Mouse (Mus musculus): ENCODE results near the gene Ccr2.
"Not testable (repeated sequence)": the region's sequence is repeated elsewhere in the genome, so short reads cannot be mapped to it uniquely, and the experiment has no call there.

Ccr2 gene

DNA sequence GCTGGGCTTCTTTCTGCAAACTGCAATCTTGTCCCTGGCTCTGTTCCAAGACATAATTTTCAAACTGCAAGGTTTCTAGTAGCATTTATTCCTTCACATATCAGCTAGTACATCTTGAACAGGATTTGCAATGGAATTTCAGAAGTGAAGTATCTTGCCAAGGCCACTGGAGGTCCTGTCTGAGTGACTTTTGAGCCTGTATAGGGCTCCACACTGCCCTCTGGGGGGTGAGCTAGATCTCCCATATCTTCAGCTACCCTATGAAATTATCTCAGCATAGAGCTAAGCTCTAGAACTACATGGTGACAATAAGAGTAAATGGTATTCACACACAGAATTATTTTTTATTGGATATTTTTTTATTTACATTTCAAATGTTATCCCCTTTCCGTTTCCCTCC is 16.7 kb downstream of the Ccr2 start:
- peak; percentile 24 for DNase-seq (ENCODE audit: low spot score)

DNA sequence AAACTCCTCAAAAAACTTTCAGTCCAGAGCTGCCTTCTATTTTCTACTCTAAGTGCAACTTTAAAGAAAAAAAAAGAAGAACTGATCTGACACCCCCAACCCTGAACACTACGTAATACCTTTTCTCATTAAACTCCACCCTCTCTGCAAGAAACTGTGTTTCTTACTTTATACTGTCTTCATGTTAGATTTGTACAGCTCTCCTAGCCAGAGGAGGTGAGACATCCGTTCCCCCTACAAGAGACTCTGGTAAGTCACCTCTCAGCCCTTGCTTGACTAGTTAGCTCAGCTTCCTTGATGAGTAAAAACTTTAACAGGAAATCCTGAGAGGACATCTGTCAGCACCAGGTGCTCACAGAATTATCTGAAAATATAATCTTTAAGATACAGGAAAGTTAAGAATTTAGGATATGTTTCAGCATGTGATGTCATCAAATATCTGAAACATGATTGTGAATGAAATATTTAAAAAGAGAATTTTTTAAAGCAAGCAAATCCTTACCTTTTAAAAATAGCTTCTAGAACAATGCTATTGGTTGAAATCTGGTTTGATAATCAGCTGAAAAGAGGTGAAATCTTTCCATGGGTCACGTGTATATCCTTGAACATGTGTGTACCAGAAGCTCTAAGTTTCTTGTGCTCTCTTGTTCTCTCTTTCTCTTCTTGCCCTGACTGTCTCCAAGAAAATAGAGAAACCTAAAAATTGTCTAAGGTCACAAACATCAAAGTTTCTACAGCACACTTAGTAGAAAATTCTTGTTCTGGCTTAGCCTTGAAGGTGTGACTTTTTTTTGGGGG is 19.8 kb downstream of the Ccr2 start, which contains the start of gene Ccr5:
Gene Ccr5, plus strand, starts transcription at position 157 of the 798 bp plus-strand sequence.
- DNase-seq (ENCODE audit: low spot score), result no peak

DNA sequence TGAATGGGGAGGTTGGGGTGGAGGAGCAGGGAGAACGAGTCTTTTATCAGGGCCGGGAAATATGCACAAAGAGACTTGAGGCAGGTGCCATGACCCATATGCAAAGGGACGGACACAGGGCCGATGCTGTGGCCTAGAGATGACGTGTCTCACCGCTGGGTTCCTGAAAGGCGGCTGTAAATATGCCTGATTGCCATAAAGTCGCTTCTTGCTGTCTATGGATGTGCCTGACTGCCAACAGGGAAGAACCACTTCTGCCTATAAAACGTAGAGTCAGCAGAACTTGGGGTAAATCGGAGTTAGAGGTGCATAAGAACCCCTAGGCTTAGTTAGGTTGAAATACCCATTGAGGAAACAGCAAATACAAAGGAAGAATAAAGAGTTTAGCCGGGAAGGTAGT is 23.8 kb downstream of the Ccr2 start:
- DNase-seq (ENCODE audit: low spot score), result no peak

DNA sequence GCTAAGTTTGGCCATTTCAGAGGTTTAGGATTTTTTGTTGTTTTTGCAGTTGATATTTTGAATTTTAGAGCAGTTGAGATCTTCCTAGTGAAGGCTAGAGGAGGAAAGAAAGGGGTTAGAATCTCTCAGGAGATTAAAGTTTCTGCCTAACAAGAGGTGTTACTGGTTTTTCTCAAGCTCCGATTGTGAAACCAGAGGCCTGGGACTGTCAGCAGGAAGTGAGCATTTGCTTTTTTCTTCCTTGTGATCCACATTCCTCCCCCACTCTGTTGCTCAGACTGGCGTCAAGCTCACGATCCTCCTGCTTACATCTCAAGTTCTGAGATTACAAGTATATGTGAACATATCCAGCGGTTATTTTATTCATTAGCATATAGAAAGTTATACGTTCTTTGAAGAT is 24.6 kb downstream of the Ccr2 start:
- DNase-seq (ENCODE audit: low spot score), result no peak

DNA sequence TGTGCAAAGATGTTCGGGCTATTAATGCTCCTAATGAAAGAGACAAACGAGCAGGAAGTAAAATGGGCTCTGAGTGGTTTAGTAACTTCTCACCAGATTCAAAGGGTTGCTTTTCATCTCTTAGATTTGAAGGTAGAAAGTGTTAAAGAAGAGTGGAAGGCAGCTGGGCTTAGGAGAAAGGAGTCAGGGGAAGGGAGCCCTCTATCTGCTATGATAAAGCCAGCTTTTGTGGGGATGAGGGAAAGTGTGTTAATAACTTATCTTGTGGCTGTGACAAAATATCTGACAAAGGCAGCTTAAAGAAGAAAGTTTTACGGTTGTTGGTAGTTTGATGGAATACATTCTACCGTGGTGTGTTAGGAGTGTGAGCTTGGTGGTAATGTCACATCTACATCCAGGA is 25.7 kb downstream of the Ccr2 start:
- no peak for DNase-seq (ENCODE audit: low spot score)

DNA sequence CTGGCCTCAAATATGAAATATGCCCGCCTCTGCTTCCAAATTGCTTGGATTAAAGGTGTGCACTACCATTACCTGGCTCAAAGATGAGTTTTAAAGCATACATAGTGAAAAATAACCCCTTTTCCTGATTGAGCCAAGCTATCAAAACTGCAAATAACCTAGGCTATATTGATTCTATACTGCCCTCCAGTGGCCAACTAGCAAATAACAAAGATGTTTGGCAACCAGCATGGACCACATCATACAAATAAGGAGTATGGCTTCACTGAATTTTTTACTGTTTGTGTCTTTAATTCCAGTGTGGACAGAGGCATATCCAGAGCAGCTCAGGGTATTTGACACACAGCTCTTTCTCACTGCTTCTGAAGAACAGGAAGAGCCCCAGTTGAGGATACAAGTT is 26.6 kb downstream of the Ccr2 start:
- DNase-seq (ENCODE audit: low spot score), result peak; percentile 76

DNA sequence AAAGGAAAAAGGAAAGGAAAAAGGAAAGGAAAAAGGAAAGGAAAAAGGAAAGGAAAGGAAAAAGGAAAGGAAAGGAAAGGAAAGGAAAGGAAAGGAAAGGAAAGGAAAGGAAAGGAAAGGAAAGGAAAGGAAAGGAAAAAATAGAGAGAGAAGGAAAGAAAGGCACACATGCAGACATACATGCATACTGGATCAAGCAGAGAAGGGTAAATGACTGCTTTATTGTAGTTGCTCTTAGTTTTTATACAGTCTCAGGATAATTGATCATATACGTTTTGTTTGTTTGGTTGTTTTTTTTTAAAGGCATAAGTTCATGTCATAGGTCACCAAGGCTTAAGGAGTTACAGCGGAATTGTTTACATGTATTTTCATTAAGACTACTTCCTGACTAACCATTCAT is 31.1 kb downstream of the Ccr2 start:
- DNase-seq (ENCODE audit: low spot score), result not testable (repeated sequence)

DNA sequence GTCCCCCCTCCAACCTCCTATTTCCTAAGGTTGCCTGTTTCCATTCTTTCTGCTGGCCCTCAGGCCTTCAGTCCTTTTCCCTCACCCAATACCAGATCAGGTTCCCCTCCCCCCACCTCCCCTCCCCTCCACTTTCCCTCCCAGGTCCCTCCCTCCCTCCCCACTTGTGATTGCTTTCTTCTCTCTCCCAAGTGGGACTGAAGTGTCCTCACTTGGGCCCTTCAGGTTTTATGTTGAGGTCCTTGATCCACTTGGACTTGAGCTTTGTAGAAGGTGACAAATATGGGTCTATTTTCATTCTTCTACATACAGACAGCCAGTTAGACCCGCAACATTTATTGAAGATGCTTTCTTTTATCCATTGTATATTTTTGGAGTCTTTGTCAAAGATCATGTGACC is 33.2 kb downstream of the Ccr2 start:
- DNase-seq (ENCODE audit: low spot score), result not testable (repeated sequence)

DNA sequence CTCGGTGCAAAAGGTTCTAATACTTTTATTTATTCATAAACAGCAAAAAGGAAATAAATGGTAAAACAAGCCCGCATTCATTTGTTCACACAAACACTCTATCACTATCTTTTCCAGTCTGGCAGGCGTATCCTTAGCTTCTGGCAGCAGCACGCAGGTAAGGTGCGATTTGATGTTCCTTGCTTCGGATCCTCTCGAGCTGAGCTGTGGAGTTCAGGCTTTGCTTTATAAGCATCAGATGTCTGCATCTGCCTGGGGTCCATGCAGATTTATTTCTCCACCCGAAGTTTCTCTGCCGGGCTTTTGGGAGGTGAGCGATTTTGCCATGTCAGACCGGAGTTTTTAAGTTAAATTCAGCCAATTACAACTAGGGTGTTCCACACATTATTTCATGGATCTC is 35.9 kb downstream of the Ccr2 start:
- DNase-seq (ENCODE audit: low spot score), result no peak

DNA sequence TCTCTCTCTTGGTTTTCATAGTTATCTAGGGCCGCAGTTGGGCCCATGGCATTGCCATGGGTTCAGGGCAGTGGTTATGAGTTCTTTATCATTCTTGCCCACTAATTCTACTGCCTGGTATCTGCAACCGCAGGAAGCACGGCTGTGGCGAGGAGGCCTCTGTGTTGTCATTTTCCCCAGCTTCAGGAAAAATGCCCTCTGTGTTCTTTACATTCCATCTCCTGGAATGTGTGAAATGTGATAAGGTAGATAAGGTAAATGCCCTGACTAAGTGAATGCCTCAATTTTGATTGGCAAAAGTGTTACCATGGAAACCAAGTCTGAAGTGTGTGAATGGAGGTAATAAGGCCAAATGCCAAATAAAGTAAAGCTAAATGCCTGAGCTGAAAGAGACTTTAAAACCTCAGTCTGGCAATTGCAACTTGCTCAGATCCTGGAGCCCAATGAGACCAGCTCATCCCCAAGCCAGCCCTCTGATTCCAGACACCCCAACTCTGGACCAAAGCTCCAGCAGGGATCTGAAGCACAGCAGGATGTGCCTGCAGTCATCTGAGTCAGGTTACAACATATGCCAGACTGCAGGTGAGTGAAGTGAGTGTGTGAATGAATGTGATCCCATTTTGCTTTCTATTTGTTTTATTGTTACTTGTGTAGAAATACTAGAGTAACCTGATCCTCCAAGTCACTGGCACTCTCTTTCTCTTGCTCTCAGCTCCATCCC is 36.5 kb downstream of the Ccr2 start:
- DNase-seq (ENCODE audit: low spot score), result no peak

DNA sequence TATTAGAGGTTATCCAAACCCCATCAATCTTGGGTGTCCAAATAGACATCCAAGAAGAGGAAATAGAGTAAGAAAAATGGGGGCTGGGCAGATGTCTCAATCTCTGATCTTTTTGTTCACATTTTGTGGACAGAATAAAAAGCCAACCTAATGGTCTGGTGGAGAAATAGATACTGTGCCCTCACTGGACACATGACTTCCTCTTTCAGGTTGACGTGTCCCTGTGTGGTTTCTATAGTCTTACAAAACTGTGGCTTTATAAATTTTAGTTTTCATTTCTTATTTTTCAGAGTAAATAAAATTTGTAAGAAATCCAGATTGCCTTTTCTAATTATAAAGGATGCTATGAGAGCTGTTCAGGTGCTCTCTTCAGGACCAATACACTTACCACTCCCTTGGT is 41.9 kb downstream of the Ccr2 start:
- no peak for DNase-seq (ENCODE audit: low spot score)

DNA sequence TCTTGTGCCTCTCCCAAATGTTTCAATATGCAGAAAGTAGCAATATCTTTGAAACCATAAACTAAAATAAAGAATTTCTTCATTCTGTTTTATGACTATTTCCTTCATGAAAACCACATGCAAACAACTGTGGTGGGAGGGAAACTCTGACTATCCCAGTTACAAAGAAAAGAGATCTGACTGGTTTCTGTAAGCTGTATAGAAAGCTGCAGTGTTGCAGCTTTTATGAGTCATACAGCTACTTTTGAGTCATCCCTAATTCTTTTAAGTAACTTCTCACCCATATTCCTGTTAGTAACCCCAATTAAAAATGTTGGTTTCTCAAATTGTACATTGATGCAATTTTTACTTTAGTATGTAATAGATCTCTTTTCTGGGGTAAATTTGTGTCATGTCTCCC is 44.6 kb downstream of the Ccr2 start:
- no peak for DNase-seq (ENCODE audit: low spot score)

Measured in adipocyte (in vitro differentiated cells).